20 mouse cellular contexts compared by ENCODE assay signal in genomic region chr19:48815064-48815463, GRCm38 (mm10).
DNase-seq lines count a peak whose midpoint lies in the region; ATAC-seq and TF ChIP-seq lines count a peak whose summit lies in the region.
"Had no signal": no experiment of that assay in that cellular context is flagged by ENCODE, and none has a peak within 500 bp of the region (broad histone marks: within the 10 kb centered on the region; RNA-seq: fewer than 3 reads in every experiment).

No protein-coding gene starts in this region.

- H3K79me2 ChIP-seq in C2C12 (ENCODE audit: control insufficient read depth, insufficient read depth) (no peaks in the 10 kb centered on the region), myocyte (ENCODE audit: control insufficient read depth, insufficient read depth) (no peaks in the 10 kb centered on the region)

- H3K27ac ChIP-seq in midbrain, postnatal 0 days (ENCODE audit: low read depth, low read length): no peak overlapping the region

- no peaks in the 10 kb centered on the region for H3K36me3 ChIP-seq in C2C12 (ENCODE audit: control insufficient read depth, insufficient read depth)
- H3K36me3 ChIP-seq in myocyte (ENCODE audit: control insufficient read depth, insufficient read depth): no peaks in the 10 kb centered on the region
- H3K36me3 ChIP-seq in midbrain, postnatal 0 days (ENCODE audit: insufficient read depth, low read length): no peaks in the 10 kb centered on the region
- H3K36me3 ChIP-seq: G1E had no signal

- H3ac ChIP-seq in C2C12 (ENCODE audit: control insufficient read depth, insufficient read length, low read depth): no peak overlapping the region
- no peak overlapping the region for H3ac ChIP-seq in myocyte (ENCODE audit: control insufficient read depth, insufficient read length)

- no peaks in the 10 kb centered on the region for H3K79me3 ChIP-seq in C2C12 (ENCODE audit: low read depth)

- TF ChIP-seq CTCF in C2C12 (IDR thresholded peaks at IDR 0.05; ENCODE audit: control insufficient read depth, insufficient read depth, insufficient read length): no peak
- no peak for TF ChIP-seq CTCF in midbrain, postnatal 0 days (IDR thresholded peaks at IDR 0.05)

- no peak overlapping the region for H3K9ac ChIP-seq in midbrain, postnatal 0 days (replicated peaks; ENCODE audit: low read length, poor library complexity, severe bottlenecking)

- H3K4me1 ChIP-seq in midbrain, postnatal 0 days (ENCODE audit: insufficient read depth, low read length): no peaks in the 10 kb centered on the region

- TF ChIP-seq POLR2A in myocyte (IDR thresholded peaks at IDR 0.05; ENCODE audit: insufficient read length, low read depth): no peak

- no peak for DNase-seq in layer of hippocampus, postnatal 10 days (ENCODE audit: low spot score in 2 of 2)
- DNase-seq in midbrain, postnatal 0 days (ENCODE audit: low spot score): no peak
- DNase-seq: adrenal gland, adult 2 months; adrenal gland, adult 8-10 months; adrenal gland, postnatal 10 days; adrenal gland, postnatal 14 days; adrenal gland, postnatal 25 days; adrenal gland, postnatal 36 days; B cell, adult 2 months; cerebellum, adult 11 months; cerebellum, adult 11-12 months; cerebellum, adult 18-20 months; cerebellum, adult 2 months had no signal

- WGBS in midbrain, postnatal 0 days: 98% methylated on average over 3 of the region's 3 CpGs

- H3K4me3 ChIP-seq in C2C12 (ENCODE audit: insufficient read depth, poor library complexity, severe bottlenecking): no peak overlapping the region
- H3K4me3 ChIP-seq in myocyte: no peak overlapping the region
- no peak overlapping the region for H3K4me3 ChIP-seq in midbrain, postnatal 0 days (ENCODE audit: low read depth, low read length)

- H3K4me2 ChIP-seq in myocyte (ENCODE audit: low read depth): no peak overlapping the region
- H3K4me2 ChIP-seq in midbrain, postnatal 0 days (ENCODE audit: low read depth, low read length, poor library complexity, severe bottlenecking): no peak overlapping the region

- no peaks in the 10 kb centered on the region for H3K27me3 ChIP-seq in C2C12 (ENCODE audit: control insufficient read depth, insufficient read depth, insufficient read length)
- no peaks in the 10 kb centered on the region for H3K27me3 ChIP-seq in myocyte (ENCODE audit: control insufficient read depth, insufficient read depth, insufficient read length)
- no peaks in the 10 kb centered on the region for H3K27me3 ChIP-seq in midbrain, postnatal 0 days (ENCODE audit: insufficient read depth, low read length)
- H3K27me3 ChIP-seq: CH12.LX, Patski had no signal

- no peaks in the 10 kb centered on the region for H3K9me3 ChIP-seq in midbrain, postnatal 0 days (ENCODE audit: low read length)

- no peak for ATAC-seq in midbrain, postnatal 0 days (ENCODE audit: low FRiP score)
- ATAC-seq: activated CD4-positive, CD25-positive, alpha-beta regulatory T cell, adult 4 months; CD4-positive, CD25-positive, alpha-beta regulatory T cell, adult 4 months had no signal

TF ChIP-seq in C2C12, 6 proteins besides CTCF, POLR2A, EP300 and RAD21:
- TF ChIP-seq FOSL1 (IDR thresholded peaks at IDR 0.05; ENCODE audit: insufficient read depth, low read length, poor library complexity, severe bottlenecking) (no peak), MAX (IDR thresholded peaks at IDR 0.05) (no peak), MYOG (IDR thresholded peaks at IDR 0.05; ENCODE audit: control insufficient read depth, extremely low read depth, insufficient read length) (no peak), CEBPB (IDR thresholded peaks at IDR 0.05; ENCODE audit: low read depth) (peak; percentile 83), USF1 (IDR thresholded peaks at IDR 0.05; ENCODE audit: low read depth) (no peak), MYOD1 (IDR thresholded peaks at IDR 0.05; ENCODE audit: control insufficient read depth, insufficient read length, low read depth) (no peak)

TF ChIP-seq in myocyte, 11 proteins besides CTCF, POLR2A, EP300 and RAD21:
- no peak for TF ChIP-seq POLR2AphosphoS2 (IDR thresholded peaks at IDR 0.05; ENCODE audit: insufficient read length, low read depth)
- no peak for TF ChIP-seq MAX (IDR thresholded peaks at IDR 0.05; ENCODE audit: low read depth)
- peak; percentile 86 for TF ChIP-seq CEBPB (IDR thresholded peaks at IDR 0.05; ENCODE audit: insufficient read depth, poor library complexity, severe bottlenecking)
